Comparison of ENCODE assay signal across 36 mouse cellular contexts in the genomic region with DNA sequence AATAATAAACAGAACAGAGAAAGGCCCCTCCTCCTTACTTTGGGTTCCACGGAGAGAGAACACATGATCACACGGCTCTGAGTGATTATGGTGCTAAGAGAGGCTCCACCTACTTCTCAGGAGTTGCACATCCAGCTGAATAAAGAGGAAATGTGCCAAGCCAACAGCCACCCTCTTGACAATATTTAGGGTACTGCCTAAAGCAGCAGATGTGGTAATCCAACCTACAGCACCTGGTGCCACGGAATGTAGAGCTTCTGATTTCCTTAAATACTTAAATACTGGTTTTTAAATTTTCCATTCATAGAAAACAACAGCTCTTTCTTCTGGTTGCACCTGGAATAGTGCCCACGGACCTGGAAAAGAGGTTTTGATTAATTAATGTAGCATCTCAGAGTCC. TPM values are rescaled to one million over a fixed set of nuclear protein-coding genes. Genes with fewer than 3 reads are reported as not detected.
"Had no signal": no experiment of that assay in that cellular context is flagged by ENCODE, and none has a peak within 500 bp of the region (broad histone marks: within the 10 kb centered on the region; RNA-seq: fewer than 3 reads in every experiment).

No protein-coding gene starts in this region.

- H3K4me2 ChIP-seq: limb, embryonic 12.5 days; limb, embryonic 13.5 days; limb, embryonic 15.5 days; liver, embryonic 11.5 days; liver, embryonic 12.5 days; liver, embryonic 13.5 days; liver, embryonic 15.5 days; lung, embryonic 14.5 days; lung, embryonic 15.5 days; midbrain, embryonic 11.5 days; midbrain, embryonic 12.5 days; midbrain, embryonic 13.5 days; midbrain, embryonic 15.5 days had no signal

- ATAC-seq: liver, embryonic 12.5 days; liver, postnatal 0 days; lung, postnatal 0 days; midbrain, embryonic 13.5 days; midbrain, embryonic 15.5 days; midbrain, embryonic 16.5 days had no signal

- H3K27me3 ChIP-seq: limb, embryonic 12.5 days; limb, embryonic 13.5 days; limb, embryonic 15.5 days; liver, embryonic 12.5 days; liver, embryonic 13.5 days; liver, embryonic 15.5 days; lung, embryonic 15.5 days; megakaryocyte, embryonic 14.5 days; midbrain, embryonic 12.5 days; midbrain, embryonic 13.5 days; midbrain, embryonic 15.5 days had no signal

- H3K4me3 ChIP-seq: limb, embryonic 10.5 days; limb, embryonic 12.5 days; limb, embryonic 13.5 days; limb, embryonic 15.5 days; liver, embryonic 12.5 days; liver, embryonic 13.5 days; liver, embryonic 15.5 days; lung, embryonic 15.5 days; megakaryocyte, embryonic 14.5 days; midbrain, embryonic 10.5 days; midbrain, embryonic 12.5 days; midbrain, embryonic 13.5 days; midbrain, embryonic 15.5 days; myocyte had no signal

- H3K9me3 ChIP-seq: limb, embryonic 10.5 days; limb, embryonic 12.5 days; limb, embryonic 13.5 days; limb, embryonic 15.5 days; liver, embryonic 12.5 days; liver, embryonic 13.5 days; liver, embryonic 15.5 days; lung, embryonic 15.5 days; megakaryocyte, embryonic 14.5 days; midbrain, embryonic 10.5 days; midbrain, embryonic 12.5 days; midbrain, embryonic 13.5 days; midbrain, embryonic 15.5 days had no signal

- DNase-seq: left cerebral cortex, postnatal 4 days; liver; liver, embryonic 13.5 days; liver, postnatal 0 days; lung, adult 18-20 months; lung, adult 2 months; lung, embryonic 14.5 days; lung, postnatal 10 days; lung, postnatal 36 days; lung, postnatal 4 days; midbrain, embryonic 14.5 days had no signal

- H3K27ac ChIP-seq: limb, embryonic 10.5 days; limb, embryonic 12.5 days; limb, embryonic 13.5 days; limb, embryonic 15.5 days; liver, embryonic 12.5 days; liver, embryonic 13.5 days; liver, embryonic 14.5 days; liver, embryonic 15.5 days; lung, embryonic 15.5 days; macrophage; midbrain, embryonic 10.5 days; midbrain, embryonic 12.5 days; midbrain, embryonic 13.5 days; midbrain, embryonic 15.5 days had no signal

- H3K36me3 ChIP-seq: limb, embryonic 10.5 days; limb, embryonic 12.5 days; limb, embryonic 13.5 days; limb, embryonic 15.5 days; liver, embryonic 12.5 days; liver, embryonic 13.5 days; liver, embryonic 15.5 days; lung, embryonic 15.5 days; midbrain, embryonic 10.5 days; midbrain, embryonic 12.5 days; midbrain, embryonic 13.5 days; midbrain, embryonic 15.5 days had no signal

- H3K4me1 ChIP-seq: limb, embryonic 10.5 days; limb, embryonic 12.5 days; limb, embryonic 15.5 days; liver, embryonic 12.5 days; liver, embryonic 13.5 days; liver, embryonic 15.5 days; lung, embryonic 15.5 days; megakaryocyte, embryonic 14.5 days; midbrain, embryonic 10.5 days; midbrain, embryonic 12.5 days; midbrain, embryonic 13.5 days; midbrain, embryonic 15.5 days had no signal

- H3K9ac ChIP-seq: limb, embryonic 12.5 days; limb, embryonic 13.5 days; limb, embryonic 15.5 days; liver, embryonic 12.5 days; liver, embryonic 13.5 days; liver, embryonic 14.5 days; liver, embryonic 15.5 days; liver, postnatal 0 days; lung, embryonic 14.5 days; lung, embryonic 15.5 days; midbrain, embryonic 12.5 days; midbrain, embryonic 13.5 days; midbrain, embryonic 15.5 days had no signal

RNA-seq across cellular contexts. Expression of a gene that starts 7.1 kb away (rescaled TPM):
- polyA plus RNA-seq: limb, embryonic 10.5 days; limb, embryonic 11.5 days; limb, embryonic 12.5 days; limb, embryonic 13.5 days; limb, embryonic 14.5 days; limb, embryonic 15.5 days; liver, adult 2 months; liver, embryonic 11.5 days; liver, embryonic 12.5 days; liver, embryonic 13.5 days; liver, embryonic 14.5 days; liver, embryonic 15.5 days; liver, embryonic 16.5 days; liver, postnatal 0 days; lung, adult 2 months; lung, embryonic 14.5 days; lung, embryonic 16.5 days; lung, postnatal 0 days; macrophage; midbrain, embryonic 10.5 days; midbrain, embryonic 11.5 days; midbrain, embryonic 12.5 days; midbrain, embryonic 13.5 days; midbrain, embryonic 14.5 days; midbrain, embryonic 15.5 days; midbrain, embryonic 16.5 days; myocyte; neural tube, embryonic 11.5 days had no signal
